Mouse (Mus musculus) adrenal gland, adult 2 months (tissue): ENCODE results near the gene Cyth1. TPM values are rescaled to one million over a fixed set of nuclear protein-coding genes. Genes with fewer than 3 reads are reported as not detected.

Source experiments
- DNase-seq: peaks from one replicate; pipeline ENCODE4 v3.0.0; 2021
- polyA plus RNA-seq: library from polyadenylated mRNA; depleted of rRNA; stranded (reverse); fragments of >200 nt; gene quantifications from 2 replicates; pipeline ENCODE4 v1.2.3, GENCODE M21; 2012
- total RNA-seq, 2 experiments: library from RNA; stranded (reverse); gene quantifications; 2 replicates each; pipeline ENCODE4 v1.2.3; 2021

Cyth1 gene
- total and polyA plus RNA-seq, 3 experiments, result 13.8 to 34.0 (median 28.9) TPM

DNA sequence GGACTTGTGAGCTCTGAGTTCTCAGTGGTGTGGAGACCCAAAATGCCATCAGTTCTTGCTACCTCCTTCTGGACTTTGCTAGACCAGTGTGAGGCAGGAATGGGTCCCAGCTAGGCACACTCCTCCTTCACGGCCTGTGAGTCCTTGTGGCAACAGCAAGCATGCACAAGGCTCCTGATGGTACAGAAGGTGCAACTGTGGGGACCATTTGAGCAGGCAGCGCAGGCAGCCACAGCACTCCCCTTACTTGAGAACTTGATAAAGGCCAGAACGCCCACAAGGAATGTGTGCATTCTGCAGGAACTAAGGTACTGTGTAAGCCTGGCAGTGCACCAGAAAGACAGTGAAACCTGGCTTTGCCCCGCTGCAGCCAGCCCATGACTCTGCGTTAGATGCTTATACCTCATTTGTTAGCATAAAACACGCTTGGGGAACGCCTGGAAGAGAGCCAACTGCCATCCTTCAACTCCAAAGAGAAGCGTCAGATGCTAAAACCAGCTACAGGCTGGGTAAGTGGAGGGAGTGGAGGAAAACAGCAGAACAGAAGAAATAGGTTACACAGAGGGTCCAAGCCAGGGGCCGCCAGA is 98.2 kb downstream of the Cyth1 start:
- DNase-seq, result peak; percentile 34

DNA sequence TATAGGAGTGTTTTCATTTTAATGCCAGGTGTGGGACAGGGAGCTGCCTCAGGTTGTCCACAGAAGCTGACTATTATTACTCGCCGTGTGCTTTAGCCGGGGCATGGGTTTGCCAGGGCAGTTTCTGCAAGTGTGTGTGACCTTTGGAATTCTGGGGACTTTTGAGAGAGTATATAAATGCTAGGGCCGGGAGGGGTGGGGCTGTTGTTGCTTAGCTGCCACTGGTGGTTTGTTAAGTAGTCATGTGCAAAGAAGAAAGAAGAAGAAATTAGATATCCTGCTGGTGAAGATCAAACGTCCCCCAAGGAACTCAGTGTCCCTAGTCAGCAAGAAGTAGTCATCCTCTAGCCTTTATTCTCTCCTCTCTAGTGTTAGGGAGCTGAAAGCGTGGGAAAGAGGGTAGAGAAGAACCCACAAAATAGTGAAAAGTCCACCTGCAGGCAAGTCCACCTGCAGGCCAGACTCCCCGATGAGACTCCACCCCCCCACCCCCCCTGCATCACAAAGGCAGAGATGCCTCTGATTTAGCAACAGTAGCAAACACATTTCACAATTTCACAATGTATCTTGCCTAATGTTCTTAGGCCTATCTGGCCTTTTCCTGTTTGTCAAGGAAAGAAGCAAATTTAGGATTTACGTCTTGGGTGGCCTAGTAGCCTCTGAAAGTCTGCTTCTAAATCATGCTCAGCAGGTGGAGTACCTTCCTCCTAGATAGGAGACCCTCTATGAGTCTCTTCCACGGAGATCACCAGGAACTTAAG is 100.3 kb downstream of the Cyth1 start:
- no peak for DNase-seq

- no peak for DNase-seq
These were observed 101.9 kb downstream of the Cyth1 start for GRCm38 (mm10) chr11:118146446-118146845.

- peak; percentile 54 for DNase-seq
These were observed 102.5 kb downstream of the Cyth1 start for GRCm38 (mm10) chr11:118145771-118146351.

DNA sequence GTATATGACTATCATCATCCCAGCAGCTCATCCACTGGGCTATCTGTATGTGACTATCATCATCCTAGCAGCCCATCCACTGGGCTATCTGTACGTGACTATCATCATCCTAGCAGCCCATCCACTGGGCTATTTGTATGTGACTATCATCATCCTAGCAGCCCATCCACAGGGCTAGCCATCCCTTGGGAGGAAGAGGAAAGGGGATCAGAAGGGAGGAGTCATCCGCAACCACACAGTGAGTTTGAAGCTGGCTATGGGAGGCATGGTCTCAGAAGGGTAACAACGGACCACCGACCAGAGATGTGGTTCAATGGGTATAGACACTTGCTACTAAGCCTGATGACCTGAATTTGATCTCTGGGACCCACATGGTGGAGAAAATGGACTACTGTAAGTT is 103.3 kb downstream of the Cyth1 start:
- DNase-seq, result no peak

DNA sequence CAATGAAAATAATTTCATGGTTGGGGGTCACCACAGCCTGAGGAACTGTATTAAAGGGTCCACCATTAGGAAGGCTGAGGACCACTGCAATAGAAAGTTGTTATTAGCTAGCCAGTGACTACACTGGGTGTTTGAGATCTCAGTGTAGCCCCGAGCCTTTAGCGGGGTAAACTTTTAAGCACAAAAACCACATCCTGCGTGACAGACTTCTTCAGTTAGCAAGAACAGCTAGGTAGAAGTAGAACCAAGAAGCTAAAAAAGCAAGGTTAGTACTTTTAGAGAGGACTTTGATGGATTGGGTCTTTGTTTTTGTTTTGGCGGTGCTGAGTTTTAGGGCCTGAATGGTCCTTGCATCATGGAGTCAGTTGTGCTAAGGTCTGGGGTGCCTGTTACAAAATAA is 104.7 kb downstream of the Cyth1 start:
- DNase-seq, result no peak

GRCm38 (mm10) chr11:118142547-118143165 is 105.7 kb downstream of the Cyth1 start:
- DNase-seq, result no peak

DNA sequence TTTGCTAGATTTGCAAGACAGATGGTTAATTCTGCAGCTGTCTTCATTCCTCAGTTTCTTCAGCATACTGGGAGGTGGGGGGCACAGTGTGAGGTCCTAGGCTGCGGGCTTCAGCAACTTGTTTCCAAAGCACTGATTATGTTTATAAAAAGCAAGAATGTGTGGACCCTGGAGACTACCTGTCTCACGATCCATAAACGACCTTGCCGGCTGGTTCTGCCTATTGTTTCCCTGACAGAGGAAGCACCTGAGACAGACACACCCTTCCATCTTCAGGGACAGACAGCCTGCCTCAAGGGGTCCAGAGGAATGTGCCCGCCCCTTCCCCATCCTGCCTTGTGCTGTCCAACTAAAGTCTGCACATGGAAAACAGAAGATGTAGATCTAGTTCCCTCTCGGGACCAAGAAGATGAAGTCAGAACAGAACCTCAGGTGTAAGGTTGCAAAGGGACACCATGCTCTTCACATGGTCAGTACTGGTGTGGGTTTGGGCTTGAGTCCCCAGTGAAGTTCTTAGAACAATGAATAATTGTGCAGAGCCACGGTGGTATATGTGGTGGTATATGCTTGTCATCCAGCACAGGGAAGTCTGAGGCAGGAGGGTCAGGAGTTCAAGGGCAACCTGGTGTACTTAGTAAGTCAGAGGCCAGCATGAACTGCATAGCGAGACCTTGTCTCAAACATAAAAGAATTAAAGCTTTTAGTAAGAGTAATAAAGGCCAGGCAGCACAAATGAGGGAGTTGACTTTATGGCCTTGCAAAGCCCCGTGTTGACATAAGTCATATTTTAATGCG is 107.4 kb downstream of the Cyth1 start:
- DNase-seq, result no peak

DNA sequence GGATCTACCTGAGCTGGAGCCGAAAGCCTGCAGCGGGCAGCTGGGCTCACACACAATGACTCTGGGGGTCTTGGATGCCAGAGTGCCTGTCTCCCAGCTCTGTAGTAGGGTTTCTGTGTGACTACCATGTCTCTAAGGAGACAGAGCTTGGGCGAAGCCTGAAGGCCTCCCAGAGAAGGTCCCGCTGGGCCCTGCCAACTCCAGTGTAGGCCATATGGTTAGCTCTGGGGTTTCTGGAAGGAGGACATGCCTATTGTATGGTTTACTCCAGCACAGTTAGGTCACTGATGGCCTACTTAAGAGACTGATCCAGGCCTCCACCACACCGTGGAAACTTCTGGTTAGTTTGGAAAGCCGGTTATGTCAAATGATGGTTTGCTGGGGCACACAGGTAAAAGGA is 110.0 kb downstream of the Cyth1 start:
- DNase-seq, result no peak

DNA sequence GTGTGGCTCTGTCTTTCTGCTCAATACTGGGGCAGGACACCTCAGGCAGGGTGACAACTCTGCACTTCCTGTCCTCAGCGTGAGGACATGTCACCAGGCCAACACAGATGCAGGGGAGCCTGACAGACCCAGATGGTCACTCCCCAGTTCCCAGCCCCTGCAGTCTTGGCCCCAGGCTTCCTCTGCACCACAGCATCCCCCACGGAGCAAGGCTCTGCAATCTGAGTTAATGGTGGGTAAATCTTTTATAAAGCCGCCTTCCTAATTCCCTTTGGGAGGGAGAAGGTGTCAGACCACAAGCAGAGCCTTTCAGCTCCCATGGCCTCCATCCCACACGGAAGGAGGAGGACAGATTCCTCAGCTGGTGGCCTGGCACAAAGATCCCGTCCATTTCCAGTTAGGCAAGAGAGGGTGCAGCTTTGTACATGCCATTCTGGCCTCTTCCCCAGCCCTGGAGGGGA is 112.2 kb downstream of the Cyth1 start:
- DNase-seq, result no peak

DNA sequence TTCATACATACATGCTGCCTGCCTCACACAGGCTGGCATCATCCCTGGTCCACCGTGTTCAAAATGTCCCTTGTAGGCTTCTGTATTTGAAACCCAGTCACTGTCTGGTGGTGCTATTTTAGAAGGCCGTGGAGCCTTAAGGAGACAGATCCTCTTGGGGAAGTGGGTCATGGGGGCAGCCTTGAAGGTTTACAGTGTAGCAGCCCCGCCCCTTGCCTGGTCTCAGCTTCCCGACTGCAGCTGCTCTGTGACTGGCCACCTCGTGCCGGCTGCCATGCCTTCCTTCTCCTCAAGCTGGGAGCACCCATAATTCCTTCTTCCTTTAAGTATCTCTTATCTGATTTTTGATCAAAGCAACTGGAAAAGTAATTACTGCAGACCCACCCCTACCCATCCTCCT is 113.1 kb downstream of the Cyth1 start:
- no peak for DNase-seq

- DNase-seq, result peak; percentile 66
These were observed 114.6 kb downstream of the Cyth1 start for GRCm38 (mm10) chr11:118133752-118134169.

DNA sequence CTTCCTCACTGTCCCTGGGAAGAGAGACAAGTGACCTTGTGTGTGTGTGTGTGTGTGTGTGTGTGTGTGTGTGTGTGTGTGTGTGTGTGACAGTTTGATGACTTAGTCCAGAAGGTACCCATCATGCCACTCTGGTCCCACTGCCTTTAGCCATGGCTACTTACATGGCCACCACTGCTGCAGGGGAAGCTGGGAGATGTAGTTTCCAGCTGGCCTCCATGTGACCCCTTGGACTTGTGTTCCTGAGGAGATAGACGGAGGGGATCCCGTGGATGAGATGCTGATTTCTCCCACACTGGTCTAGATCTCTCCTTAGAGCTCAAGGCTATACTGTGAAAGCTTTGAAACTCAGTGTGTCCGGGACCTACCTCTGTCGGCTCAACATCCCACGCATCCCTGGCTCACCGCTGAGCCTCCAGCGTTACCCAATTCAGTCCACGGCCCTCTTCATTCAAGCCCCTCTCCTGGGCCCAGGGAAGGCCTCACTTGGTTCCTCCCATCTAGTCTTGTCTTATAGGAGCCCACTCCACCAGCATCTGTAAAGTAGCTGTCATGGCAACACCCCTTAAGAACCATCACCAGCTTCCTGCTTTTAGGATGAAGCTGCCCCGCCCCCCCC is 115.2 kb downstream of the Cyth1 start:
- DNase-seq, result no peak

DNA sequence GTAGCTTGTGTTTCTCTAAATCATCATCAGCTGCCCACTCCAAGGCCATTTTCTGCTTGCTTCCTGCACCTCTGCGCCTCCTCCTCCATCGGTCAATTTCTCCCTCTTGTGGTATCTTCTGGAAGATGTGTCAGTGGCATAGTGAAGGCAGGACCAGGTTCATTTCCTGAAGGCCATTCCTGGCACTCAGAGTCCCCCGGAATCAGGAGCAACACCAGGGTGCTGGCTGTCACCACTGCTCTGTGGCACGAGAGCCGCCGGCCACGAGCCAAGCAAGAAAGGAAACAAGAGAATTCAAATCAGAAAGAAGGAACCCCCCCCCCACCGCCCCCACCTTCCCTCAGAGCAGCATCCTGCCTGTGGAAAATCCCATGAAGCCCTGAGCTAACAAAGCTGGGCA is 116.3 kb downstream of the Cyth1 start:
- peak; percentile 56 for DNase-seq

DNA sequence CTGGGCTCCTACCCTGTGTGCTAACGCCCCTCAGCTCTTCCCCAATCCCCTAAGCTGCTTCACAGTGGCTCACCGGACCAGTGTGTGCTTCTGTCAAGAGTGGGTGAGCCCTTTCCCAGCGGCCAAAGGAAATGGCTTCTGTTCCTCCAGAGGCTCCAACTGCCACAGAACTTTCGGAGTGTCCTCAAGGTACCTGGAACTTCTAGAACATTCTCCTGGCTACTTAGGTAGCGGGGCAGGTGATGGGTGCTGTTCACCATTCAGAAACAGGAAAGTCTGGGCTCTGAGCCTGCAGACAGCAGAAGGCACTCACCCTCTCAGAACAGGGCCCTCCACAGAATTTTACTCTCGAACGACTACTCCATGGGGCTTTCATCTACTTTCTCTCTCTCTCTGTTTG is 117.9 kb downstream of the Cyth1 start, which contains the start of gene Dnah17:
Dnah17 (minus strand) TSS at position 101 of the 400 bp plus-strand sequence.
- no peak for DNase-seq

GRCm38 (mm10) chr11:118129812-118130211 is 118.6 kb downstream of the Cyth1 start:
- DNase-seq, result no peak

DNA sequence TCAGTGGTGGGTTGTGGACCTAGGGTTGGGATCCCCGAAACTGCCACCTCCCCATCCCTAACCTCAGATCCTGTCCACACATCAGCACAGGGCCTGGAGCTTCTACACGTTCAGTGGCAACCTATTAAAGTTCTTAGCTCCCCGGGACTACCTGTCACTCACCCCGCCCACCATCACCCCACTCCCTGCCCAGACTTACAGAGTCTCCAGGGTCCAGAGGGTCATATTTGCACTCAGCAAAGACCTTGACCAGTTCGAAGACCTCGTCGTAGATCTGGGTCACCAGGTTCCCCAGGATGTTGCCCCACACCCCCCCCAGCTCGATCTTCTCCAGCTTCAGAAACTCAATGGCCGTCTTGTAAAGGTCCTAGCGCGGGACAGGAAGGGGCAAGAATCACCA is 126.8 kb downstream of the Cyth1 start:
- DNase-seq, result no peak

- DNase-seq, result peak; percentile 10
These were observed 129.6 kb downstream of the Cyth1 start for GRCm38 (mm10) chr11:118118777-118119176.

GRCm38 (mm10) chr11:118114581-118115110 is 133.7 kb downstream of the Cyth1 start:
- no peak for DNase-seq

DNA sequence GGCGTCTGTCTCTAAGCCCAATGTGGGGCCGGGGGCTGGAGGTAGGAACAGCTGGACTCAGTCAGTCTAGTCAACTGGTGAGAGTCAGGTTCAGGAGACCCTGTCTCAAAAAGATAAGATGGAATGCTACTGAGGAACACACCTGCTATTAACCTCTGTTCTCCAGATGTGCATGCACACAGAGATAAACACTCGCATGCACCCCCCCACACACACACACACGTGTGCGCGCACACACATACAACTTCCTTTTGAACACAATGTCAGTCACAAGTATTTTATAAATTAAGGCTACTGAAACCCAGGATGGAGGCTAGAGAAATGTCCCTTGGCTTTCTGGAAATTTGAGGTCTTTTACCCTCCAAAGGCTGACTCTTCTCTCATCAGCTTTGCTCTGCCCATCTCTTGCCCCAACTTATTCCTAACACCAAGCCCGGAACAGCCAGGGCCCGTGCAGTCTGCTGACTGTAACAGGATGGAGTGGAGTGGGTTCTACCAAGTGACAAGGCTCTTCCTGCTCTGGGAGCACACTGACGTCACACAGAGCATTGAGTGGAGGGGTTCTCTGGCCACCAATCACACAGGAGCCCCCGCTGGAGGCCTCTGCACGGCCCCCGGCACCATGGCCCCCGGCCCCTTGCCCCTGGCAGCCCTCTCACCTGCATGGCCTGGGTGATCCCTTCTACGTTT is 134.7 kb downstream of the Cyth1 start:
- no peak for DNase-seq

DNA sequence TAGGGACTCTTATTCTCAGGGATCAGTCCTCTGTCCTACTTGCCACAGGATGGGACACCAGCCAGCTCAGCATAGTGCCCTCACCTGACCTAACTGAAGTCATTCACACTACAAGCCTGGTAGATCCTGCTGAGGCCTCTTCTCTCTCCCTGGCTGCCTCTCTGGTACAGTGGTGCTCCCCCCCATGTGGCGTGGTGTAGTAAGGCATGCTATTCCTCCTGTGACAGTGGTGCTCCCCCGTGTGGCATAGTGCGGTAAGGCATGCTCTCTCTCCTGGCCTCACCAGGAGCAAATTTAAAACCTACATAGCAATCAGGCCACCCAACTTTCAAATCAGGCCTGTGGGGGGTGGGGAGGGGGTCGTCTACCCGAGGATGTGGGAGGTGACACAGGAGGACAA is 144.4 kb downstream of the Cyth1 start:
- peak; percentile 82 for DNase-seq
